Mouse (Mus musculus) MEL (cell line): ENCODE measurements at regions not wholly inside any gene's neighbourhood (a gene's known extent, or its start where the extent isn't known, plus 50 kb on each side); places are given as distances from the start of the nearest gene placed in this dataset.
A peak's percentile ranks its signal among the peaks of the same experiment; 100 is the strongest.

Experiments used
- BHLHE40 ChIP-seq: IDR thresholded peaks from 2 replicates; pipeline ENCODE4 v1.6.1; 2012; ENCODE audit warnings: low read depth, mild to moderate bottlenecking, inconsistent platforms, low read length, improper control_type of control experiment, borderline replicate concordance
- CTCF ChIP-seq, 3 experiments: IDR thresholded peaks in 2 of 3; conservative IDR thresholded peaks in 1 of 3; 2 replicates each; pipeline ENCODE4 v1.5.1; 2011 to 2012; ENCODE audit warnings: low read length in 3 of 3, low read depth in 2 of 3, mild to moderate bottlenecking in 2 of 3, improper control_type of control experiment in 1 of 3, inconsistent platforms in 1 of 3, mixed read lengths in 1 of 3, moderate library complexity in 1 of 3; ENCODE audit not compliant: control insufficient read depth in 1 of 3, insufficient read depth in 1 of 3, poor library complexity in 1 of 3, severe bottlenecking in 1 of 3
- ELF1 ChIP-seq: IDR thresholded peaks from 2 replicates; pipeline ENCODE4 v1.6.1; 2014; ENCODE audit warnings: low read depth, mild to moderate bottlenecking, inconsistent platforms, low read length, improper control_type of control experiment, moderate library complexity
- POLR2A ChIP-seq, 2 experiments: IDR thresholded peaks; 2 replicates each; pipeline ENCODE4 v1.6.1; 2011 to 2012; ENCODE audit warnings: low read length in 2 of 2, mild to moderate bottlenecking in 2 of 2, control low read depth in 1 of 2, improper control_type of control experiment in 1 of 2, low read depth in 1 of 2, moderate library complexity in 1 of 2; ENCODE audit not compliant: control insufficient read depth in 1 of 2, insufficient read depth in 1 of 2, poor library complexity in 1 of 2

DNA sequence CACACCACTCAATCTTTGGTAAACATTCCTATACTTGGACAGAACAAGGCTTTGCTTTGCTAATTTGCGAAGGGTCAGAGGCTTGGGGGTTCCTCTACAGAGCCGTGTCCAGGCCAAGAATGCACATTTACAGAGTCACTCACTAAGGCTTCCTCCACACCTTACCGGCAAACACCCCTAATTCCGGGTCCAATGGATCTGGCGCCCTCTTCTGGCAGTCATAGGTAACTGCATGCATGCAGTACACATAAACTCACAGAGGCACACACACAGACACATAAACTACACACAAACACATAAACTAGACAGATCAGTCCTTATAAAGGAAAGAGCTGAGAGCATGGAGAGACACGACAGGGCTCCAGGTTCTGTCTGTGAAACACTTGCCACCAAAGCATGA is 119.2 kb upstream of the Lhx5 start:
- TF ChIP-seq ELF1 (no peak), POLR2A (IDR thresholded peaks at IDR 0.05; ENCODE audit: control insufficient read depth in 1 of 2, insufficient read depth in 1 of 2, low read depth in 1 of 2, low read length in 2 of 2, poor library complexity in 1 of 2) (no peak), CTCF (IDR thresholded peaks at IDR 0.05 in 2 of 3, conservative IDR thresholded peaks at IDR 0.05 in 1 of 3; ENCODE audit: control insufficient read depth in 1 of 3, insufficient read depth in 1 of 3, low read depth in 2 of 3, low read length in 3 of 3, poor library complexity in 1 of 3, severe bottlenecking in 1 of 3) (peak; percentile 27 to 67 (median 46)), BHLHE40 (no peak)
